Mouse (Mus musculus): ENCODE measurements at regions not wholly inside any gene's neighbourhood (a gene's known extent, or its start where the extent isn't known, plus 50 kb on each side); places are given as distances from the start of the nearest gene placed in this dataset.

DNA sequence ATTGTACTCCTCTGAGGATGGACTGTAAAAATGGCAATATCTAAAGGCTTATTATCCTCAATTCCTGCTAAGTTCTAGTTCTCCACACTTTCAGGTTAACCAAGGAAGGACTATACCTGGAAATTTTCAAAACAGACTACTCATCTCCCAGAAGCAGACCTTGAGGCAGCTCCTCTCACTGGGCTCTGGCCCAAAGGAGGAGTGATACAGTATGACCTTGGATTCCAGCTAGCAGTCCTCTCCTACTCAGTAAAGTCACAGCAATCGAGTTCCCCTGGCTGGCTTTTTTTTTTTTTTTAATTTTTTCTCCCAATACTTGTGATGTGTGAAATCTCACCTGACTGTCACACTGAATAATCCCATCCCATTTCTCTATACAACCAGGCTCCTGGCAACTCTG lies 2124.2 kb downstream of the Gm37988 start:
- TF ChIP-seq CTCF (IDR thresholded peaks at IDR 0.05) (no peak), EP300 (IDR thresholded peaks at IDR 0.05) (no peak)
